Mouse (Mus musculus) cerebellum, adult 11 months (tissue): ENCODE results near the gene Scnm1.

Source experiments
- DNase-seq: peaks from one replicate; pipeline ENCODE4 v3.0.0; 2022

The Scnm1 gene

GRCm38 (mm10) chr3:95133680-95134101 is at the start of gene Scnm1, which contains the start of gene Lysmd1:
Scnm1 (minus strand) TSS chr3:95134011.
Lysmd1 (plus strand) TSS chr3:95134088.
- peak; percentile 88 for DNase-seq

DNA sequence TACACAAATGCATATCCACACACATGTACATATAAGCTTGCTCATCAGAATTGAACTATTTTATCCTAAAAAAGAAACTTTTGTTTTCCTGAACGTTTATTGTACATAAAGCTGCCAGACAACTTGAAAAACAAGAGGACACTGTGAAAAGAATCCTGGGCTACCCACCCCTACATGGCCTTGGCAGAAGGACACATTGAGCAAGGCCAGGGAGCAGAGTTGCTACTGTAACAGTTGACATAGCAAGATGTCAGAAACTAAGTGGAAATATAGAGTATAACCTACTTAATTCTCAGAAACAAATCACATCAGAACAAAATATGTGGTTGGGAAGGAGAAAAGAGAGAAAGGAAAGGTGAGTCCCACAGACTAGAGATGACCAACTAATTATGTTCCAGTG is 48.0 kb upstream of the Scnm1 start:
- DNase-seq = no peak

DNA sequence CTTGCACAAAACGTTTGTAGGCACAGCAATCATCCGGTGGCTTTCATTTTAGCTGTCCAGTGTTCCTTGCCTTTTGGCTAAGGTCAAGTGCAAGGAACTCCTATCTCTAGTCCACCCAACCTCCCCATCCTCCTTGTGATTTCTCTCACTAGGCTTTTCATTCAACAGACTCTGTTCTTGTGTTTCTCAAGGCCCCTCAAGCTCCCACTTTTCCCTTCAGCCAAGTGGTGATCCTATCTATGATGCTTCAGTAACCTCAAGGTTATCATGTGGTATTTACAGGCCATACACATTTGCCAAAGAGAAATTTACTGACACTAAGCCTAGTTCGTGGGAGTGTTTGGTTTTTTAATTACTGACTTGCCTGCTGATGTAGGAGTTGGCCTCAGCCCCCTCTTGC is 46.1 kb upstream of the Scnm1 start:
- no peak for DNase-seq

- DNase-seq = no peak
Observed at GRCm38 (mm10) chr3:95178948-95179347, 45.1 kb upstream of the Scnm1 start.

- DNase-seq = no peak
Observed at GRCm38 (mm10) chr3:95177583-95177982, 43.8 kb upstream of the Scnm1 start.

GRCm38 (mm10) chr3:95176500-95176899 is 42.7 kb upstream of the Scnm1 start:
- DNase-seq = no peak

GRCm38 (mm10) chr3:95174011-95174592 is 40.3 kb upstream of the Scnm1 start:
- DNase-seq = peak; percentile 82

DNA sequence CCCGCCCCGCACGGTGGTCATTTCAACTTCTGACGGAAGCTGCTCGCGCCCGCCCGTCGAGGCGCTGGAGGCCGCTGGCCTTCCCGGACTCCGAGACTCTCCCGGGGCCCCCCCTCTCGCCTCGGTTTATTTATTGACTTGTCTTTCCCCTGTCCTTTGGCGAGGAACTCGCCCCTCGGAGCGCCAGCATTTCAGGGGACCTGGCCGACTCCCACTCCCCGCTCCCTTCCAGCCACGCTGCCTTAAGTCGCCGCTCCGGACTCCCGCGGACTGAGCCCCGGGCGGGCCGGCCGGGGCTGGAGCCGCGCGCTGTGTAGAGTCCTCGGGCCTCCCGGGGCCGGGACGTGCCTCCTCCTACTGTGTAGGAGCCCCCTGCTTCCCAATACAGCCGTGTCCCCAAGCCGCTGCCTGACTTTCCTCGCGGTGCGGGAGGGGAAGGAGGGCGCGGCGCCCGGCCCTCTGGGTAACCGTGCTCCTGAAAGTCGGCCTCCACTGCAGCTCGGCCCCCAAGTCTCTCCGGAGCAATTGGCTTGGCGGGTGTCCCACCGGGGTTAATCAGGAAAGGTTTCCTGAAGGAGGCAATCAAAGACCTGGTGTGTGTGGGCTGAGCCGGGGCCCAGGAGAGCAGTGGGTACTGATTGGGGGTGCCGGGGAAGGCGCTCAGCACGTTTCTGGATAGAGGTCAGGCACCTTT is 39.6 kb upstream of the Scnm1 start:
- DNase-seq = no peak

DNA sequence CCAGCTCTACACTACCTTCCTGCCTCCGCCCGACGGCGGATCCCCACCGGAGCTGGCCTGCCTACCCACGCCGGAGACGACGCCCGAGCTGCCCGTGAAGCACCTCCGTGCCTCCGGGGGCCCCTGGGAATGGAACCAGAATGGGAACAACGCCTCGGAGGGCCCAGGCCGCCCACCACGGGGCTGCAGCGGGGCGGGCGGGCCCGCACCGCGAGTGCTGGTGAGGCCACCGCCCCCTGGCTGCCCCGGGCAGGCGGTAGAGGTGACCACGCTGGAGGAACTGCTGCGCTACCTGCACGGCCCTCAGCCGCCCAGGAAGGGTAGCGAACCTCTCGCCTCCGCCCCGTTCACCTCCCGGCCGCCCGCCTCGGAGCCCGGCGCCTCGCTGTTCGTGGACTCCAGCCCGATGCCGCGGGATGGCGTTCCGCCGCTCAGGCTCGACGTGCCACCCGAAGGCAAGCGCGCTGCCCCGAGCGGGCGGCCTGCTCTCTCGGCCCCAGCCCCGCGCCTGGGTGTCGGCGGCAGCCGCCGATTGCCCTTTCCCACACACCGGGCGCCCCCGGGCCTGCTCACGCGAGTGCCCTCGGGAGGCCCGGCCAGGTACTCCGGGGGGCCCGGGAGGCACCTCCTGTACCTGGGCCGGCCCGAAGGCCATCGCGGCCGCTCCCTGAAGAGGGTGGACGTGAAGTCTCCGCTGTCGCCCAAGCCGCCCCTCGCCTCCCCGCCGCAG is 38.9 kb upstream of the Scnm1 start:
- DNase-seq = no peak

DNA sequence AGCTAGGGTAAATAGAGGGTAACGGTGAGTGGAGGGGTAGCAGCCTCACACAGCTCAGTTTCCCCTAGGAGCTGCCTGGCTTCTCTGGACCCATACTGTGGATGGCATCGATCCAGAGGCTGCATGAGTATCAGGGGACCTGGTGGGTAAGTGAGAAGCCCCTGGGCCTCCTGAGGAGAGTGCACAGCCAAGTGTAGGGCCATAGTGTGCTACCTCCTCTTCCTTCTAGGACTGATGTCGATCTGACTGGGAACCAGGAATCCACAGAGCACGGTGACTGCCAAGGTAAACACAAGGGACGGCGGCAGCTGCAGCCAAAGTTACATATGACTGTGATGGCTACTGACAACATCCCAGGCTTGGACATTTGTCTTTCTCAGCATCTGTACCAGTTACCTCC is 37.3 kb upstream of the Scnm1 start:
- DNase-seq = no peak

GRCm38 (mm10) chr3:95169996-95170395 is 36.2 kb upstream of the Scnm1 start:
- no peak for DNase-seq

- no peak for DNase-seq
Observed at GRCm38 (mm10) chr3:95164840-95165239, 31.0 kb upstream of the Scnm1 start.

GRCm38 (mm10) chr3:95164256-95164550 is 30.4 kb upstream of the Scnm1 start:
- DNase-seq = no peak

DNA sequence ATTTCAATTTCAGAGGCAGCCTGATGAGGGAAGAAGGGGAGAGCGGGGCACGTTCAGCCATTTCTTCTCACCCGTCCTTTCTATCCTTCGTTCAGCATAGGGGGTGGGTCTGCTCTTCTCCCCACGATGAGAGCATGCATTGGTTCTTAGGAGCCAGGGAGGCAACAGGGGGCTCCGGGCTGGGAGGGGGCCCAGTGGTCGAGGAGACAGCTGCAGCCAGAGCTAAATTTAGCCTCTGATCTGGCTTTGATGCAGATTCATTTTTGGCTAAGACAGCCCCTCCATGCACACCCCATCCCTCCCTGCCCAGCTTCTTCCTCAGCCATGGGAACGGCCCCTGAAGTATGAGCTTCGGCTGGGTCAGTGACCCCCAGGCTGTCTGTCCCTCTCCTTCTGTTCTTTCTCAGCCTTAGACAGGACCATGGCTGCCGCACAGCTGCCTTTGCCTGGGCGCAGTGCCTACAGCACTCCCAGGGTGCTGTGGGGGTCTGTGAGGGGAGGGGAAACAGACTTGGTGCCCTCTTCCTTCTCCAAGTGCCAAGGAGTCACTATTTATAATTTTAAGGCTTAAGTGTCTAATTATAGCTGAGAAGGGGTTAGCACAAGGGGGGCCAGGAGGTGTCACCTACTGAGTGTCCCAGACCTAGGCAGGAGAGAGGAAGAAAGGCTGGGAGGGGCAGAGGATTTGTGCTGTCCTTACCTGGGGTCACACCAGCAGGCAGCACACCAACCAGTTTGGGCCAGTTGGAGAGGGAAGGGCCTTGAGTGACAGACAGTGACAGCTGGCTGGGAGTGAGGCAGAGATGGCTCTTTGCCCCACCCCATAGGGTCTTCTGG is 29.8 kb upstream of the Scnm1 start:
- DNase-seq = no peak

GRCm38 (mm10) chr3:95162345-95162628 is 28.5 kb upstream of the Scnm1 start:
- DNase-seq = no peak

DNA sequence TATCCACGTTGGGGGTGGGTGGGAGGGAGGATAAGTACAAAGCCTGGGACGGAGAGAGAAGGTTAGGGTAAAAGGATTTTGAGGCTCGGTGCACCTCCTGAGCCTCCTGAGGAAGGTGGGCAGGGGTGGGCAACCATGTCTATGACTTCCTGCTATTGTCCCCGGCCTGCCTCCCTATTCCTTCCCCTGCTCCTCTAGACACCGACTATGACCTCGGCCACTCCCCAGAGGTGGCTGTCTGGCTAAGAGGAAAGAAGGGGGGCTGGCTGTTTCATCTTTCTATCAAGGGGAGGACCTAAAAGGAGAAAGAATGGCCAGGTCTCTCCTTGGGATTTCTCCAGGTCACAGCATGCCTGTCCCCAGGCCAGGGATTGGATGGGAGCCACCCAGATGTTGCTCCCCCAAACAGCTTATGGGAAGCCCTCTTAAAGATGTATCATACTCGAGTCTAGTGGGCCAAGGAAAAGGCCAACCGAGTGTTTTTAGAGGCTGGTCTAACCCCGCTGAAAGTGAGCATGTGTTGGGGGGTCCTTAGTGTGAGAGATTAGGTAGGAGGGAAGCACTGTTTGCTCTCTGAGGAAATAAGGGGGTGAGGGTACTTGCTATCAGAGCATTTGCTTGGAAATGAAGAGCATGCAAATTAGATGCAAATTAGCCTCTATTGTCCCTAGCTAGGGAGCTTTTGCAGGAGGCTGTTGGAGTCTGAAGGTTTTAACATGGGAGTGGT is 28.0 kb upstream of the Scnm1 start:
- no peak for DNase-seq

GRCm38 (mm10) chr3:95161041-95161551 is 27.3 kb upstream of the Scnm1 start:
- DNase-seq = peak; percentile 45

DNA sequence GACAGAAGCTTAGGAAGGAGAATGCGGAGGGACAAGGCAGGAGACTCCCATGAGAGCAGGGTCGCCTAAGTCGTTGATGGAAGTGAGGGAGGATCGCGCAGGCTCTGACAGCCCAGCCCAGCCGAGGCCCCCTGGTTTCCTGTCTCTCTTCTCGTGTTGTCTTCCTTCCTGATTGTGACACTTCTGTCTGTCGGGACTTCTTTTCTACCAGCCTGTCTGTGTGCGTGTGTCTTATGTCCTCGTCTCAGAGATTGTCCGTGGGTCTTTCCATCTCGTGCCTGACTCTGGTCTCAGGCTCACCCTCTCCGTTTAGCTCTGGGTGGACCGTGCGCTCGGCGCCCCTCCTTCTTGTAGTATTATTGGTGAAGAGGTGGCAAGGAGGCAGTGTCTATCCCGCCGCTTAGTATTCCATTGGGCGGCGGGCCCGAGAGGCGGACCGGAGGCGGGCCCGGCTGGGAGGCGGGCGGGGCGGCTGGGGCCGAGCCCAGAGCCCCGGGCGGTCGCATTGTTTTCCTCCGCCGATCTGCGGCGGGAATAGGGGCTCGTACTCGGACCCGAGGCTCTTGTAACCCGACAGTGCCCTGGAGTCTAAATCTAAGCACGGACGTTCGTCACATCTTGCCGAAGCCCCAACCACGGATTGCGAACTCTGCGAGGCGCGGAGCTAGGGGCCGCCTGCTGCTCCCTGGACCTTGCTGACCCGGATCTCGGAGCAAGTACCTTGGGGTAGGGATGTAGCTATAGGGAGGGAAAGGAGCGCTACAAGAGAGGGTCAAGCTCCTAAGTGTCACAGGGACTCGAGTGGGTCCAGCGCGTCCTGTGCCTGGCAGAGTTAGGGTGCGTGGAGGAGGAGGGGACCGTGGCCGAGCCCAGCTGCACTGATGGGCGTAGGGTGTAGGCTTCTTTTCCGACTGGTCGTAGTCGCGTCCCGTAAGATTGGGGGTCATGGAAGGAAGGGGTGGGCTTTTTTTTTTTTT is 26.5 kb upstream of the Scnm1 start, which contains the start of gene Sema6c:
TSS of gene Sema6c (plus strand) at position 471 of the 977 bp plus-strand sequence.
- peak; percentile 87 for DNase-seq

DNA sequence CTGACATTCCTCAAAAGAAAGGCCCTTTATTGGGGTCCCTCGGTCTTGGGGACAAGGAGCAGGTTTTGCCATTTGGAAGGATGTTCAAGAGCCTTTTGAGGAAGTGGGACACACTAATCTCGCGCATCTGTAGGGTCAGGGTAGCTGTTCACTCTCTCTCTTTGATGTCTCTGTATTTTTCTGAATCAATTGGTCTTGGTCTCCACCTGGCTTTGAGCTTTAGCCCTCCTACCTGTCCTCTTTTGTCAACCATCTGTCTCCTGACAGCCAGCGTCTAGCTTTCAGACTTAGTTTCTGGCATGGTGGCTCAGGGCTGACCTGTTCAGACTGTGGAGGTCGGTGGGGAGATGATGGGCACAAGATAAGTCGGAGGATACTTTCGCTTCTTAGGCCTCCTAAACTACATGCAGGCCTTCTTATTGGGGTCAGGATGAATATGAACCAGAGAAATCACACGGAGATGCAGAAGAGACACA is 25.7 kb upstream of the Scnm1 start:
- no peak for DNase-seq

GRCm38 (mm10) chr3:95153874-95154273 is 20.1 kb upstream of the Scnm1 start:
- DNase-seq = no peak

DNA sequence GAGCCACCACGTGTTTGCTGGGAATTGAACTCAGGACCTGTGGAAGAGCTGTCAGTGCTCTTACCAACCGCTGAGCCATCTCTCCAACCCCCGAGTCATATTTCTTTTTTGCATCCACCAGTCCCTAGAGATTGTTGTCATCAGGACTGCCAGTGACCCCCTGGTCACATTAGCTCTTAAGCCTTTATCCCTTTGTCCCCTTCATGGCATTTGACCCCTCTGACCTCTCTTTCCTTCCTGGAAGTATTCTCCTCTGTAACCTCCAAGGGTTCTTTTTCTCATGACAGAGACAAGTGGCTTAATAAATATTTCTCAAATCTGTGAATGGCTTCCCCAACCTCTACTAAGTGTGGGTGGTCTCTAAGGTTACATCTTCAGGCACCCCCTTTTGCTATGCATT is 14.1 kb upstream of the Scnm1 start:
- DNase-seq = no peak
